Mouse (Mus musculus): ENCODE data around the gene Cfap61.
A peak's percentile ranks its signal among the peaks of the same experiment; 100 is the strongest.

Gene Cfap61

DNA sequence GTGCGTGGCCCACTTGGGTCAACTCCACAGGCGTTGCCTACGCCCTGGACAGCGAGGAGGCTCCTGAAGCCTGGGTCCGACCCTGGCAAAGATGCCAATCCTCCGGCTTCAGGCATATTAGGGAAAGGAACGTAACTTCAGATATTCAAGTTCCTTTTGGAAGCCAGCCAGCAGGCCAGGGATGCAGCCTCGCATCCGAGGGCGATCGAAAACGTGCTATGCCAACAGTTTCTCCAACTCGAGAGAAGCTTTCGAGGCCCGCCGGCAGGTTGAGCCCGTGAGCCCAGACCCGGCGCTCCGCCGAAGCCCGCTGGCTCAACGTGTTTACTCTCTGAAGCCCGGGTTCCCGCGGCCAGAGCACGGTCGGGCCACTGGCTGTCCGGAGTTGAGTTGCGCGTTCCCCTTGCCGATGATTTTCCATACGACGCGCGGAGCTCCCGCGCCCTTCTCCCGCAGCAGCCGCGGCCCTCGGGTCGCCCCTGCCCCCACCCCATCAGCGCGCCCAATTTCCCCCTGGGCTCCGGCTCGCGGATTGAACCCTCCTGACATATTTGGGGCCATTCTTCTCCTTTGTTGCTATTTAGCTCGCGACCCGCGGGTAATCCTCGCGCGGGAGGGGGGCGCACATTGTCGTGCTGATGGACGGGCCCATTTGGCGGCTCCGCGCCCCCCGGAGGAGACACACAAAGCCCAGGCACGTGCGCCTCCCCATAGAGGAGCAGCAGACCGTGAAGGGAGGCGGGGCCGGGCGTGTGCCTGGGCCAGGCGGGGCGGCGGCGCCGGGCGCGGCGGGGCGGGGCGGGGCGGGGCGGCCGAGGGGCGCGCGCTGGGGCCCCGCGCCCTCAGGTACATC, 286.7 kb downstream of the Cfap61 start, which contains the start of gene Insm1:
Insm1 (plus strand) TSS at position 846 of the 853 bp plus-strand sequence.
- DNase-seq (ENCODE audit: low read depth, low spot score): peak; percentile 53

DNA sequence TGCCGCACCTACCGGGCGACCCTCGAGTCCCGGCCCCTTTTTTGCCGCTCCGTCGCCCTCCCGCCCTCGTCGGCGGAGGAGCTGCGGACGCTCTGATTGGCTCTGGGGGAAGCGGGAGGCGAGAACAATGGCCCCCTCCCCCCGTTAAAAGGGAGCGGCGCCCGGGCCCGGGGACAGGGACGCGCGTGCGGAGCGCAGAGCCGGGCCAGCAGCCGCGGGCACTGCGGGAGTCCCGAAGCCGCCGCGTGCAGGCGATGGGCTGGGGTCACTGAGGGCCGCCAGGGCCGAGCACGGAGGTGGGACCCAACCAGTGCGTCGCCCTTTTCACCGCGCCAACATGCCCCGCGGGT, 287.3 kb downstream of the Cfap61 start:
- DNase-seq (ENCODE audit: low read depth, low spot score): no peak

DNA sequence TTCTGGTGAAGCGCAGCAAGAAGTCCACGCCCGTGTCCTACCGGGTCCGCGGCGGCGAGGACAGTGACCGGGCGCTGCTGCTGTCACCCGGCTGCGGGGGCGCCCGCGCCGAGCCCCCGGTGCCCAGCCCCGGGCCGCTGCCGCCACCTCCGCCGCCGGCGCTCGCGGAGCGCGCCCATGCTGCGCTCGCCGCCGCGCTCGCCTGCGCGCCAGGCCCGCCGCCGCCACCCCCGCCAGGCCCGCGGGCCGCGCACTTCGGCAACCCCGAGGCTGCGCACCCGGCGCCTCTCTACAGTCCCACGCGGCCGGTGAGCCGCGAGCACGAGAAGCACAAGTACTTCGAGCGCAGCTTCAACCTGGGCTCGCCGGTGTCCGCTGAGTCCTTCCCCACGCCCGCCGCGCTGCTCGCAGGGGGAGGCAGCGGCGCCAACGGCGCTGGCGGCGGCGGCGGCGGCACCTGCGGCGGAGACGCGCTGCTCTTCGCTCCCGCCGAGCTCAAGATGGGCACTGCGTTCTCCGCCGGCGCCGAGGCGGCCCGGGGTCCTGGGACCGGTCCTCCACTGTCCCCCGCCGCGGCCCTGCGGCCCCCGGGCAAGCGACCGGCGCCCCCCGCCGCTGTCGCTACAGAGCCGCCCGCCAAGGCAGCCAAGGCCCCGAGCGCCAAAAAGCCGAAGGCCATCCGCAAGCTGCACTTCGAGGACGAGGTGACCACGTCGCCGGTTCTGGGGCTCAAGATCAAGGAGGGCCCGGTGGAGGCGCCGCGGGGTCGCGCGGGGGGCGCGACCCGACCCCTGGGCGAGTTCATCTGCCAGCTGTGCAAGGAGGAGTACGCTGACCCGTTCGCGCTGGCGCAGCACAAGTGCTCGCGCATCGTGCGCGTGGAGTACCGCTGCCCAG, 287.9 kb downstream of the Cfap61 start:
- no peak for DNase-seq (ENCODE audit: low read depth, low spot score)

DNA sequence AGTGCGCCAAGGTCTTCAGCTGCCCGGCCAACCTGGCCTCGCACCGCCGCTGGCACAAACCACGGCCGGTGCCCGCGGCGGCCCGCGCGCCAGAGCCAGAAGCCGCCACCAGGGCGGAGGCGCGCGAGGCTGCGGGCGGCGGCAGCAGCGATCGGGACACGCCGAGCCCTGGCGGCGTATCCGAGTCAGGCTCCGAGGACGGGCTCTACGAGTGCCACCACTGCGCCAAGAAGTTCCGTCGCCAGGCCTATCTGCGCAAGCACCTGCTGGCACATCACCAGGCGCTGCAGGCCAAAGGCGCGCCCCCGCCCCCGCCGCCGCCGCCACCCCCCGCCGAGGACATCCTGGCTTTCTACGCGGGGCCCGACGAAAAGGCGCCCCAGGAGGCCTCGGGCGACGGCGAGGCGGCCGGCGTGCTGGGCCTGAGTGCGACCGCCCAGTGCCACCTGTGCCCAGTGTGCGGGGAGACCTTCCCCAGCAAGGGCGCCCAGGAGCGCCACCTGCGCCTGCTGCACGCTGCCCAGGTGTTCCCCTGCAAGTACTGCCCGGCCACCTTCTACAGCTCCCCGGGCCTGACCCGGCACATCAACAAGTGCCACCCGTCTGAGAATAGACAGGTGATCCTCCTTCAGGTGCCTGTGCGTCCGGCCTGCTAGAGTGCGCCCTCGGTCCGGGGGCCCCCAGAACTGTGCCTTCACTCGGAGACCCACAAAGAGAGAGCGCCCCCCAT, 288.8 kb downstream of the Cfap61 start:
- DNase-seq (ENCODE audit: low read depth, low spot score): no peak

DNA sequence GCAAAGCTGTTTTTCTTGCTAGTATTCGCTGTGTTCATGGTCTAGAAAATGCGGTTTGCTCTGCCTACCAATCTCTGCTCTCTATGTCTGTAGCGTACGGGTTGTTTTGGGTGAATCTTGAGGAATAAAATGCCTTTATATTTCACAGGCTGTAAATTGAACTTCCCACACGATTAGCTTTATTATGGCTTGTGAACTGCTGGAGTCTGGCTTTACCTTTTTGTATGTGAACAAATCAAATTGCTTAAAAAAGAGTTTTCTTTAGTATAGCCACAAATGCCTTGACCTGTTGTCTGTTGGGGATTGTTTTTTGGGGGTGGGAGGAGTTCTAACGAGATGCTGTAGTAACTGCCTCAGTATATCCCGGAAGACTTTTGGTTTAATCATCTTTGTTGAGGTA, 289.6 kb downstream of the Cfap61 start:
- DNase-seq (ENCODE audit: low read depth, low spot score): no peak

DNA sequence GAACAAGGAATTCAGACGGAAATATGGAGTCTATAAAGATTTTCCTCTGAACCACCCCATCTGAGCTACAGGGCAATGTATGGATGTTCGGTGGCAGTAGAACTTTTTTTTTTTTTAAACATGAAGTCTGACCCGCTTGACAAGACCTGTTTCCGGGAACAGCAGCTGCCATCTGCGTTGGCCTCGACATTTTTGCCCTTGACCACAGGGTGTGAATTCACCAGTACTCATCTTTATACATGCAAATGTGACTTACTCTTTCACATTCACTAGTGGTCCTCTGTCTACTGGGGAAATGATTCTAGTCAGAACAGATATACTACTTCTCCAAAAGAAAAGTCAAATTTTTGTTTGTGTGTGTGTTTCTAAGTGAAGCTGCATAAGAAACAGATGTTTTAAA, 291.2 kb downstream of the Cfap61 start:
- DNase-seq (ENCODE audit: low read depth, low spot score): no peak

DNA sequence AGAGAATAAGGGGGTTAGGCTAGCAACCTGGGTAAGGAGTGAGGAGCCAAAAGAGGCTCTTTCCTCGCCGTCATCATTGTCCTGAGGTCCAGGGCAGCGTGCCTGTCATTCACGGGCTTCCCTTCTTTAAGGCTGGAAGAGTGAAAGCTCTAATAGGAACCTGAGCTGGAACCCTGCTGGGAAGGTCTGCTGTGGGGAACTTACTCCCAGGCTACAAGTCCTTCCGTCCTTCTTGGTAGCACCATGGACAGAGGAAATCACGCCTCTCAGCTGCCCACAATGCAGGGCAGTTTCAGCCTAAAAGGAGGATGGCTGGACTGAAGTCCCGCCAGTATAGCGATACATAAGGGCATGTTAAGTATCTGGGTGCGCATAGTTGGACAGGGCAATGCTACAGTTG, 291.9 kb downstream of the Cfap61 start:
- peak; percentile 83 for DNase-seq (ENCODE audit: low read depth, low spot score)

DNA sequence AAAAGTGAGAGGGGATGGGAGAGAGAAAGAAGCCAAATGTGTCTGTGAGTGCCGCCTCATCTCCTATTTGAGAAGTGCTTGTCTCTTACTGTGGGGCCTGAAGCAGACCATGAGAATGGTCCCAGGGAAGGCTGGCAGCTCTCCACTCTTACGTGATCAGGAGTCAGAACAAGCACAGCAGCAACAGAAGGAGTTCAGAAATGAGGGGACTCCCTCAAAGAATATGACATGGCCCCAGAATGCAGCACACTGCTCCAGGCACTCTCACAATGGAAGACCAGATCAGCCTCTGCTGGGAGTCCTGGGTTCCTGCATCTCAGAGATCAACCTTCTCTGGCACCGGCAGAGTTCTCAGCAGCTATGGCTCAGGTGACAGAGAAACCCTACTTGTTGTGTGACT, 293.1 kb downstream of the Cfap61 start:
- DNase-seq (ENCODE audit: low read depth, low spot score): no peak

DNA sequence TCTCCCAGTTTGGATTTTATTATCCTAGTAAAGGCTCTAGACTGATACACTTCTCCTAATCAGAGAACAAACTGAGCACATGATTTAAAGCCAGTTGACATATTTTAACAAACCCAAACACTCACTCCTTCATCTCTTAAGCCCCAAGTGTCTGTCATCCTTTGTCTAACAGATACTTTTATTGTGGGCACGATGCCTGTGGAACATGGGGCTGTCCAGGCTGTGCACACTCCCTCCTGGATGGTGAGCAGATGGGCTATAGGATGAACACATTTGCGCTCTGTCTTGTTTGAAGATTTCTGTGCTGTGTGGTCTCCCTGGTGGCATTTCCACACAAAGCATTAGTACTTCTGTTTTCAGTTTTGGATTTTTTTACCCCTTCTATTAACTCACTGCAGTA, 293.9 kb downstream of the Cfap61 start:
- no peak for DNase-seq (ENCODE audit: low read depth, low spot score)

DNA sequence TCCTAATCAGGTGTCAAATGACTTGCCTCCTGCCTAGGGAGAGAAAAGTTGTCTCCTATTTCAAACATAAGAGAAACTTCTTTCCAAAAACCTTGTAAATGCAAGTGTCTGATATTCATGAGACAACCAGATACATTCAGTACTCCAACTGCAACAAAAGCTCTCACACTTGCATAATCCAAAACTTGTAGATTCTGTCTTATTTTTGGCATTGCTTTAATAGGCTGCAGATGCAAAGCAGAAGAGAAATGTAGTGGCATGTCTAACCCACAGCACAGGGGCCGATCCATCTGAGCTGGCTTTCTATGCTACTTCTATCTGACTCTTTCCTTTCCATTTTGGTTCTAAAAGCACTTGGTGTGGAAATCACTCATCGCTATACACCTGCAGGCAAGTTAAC, 296.9 kb downstream of the Cfap61 start:
- DNase-seq (ENCODE audit: low read depth, low spot score): no peak

DNA sequence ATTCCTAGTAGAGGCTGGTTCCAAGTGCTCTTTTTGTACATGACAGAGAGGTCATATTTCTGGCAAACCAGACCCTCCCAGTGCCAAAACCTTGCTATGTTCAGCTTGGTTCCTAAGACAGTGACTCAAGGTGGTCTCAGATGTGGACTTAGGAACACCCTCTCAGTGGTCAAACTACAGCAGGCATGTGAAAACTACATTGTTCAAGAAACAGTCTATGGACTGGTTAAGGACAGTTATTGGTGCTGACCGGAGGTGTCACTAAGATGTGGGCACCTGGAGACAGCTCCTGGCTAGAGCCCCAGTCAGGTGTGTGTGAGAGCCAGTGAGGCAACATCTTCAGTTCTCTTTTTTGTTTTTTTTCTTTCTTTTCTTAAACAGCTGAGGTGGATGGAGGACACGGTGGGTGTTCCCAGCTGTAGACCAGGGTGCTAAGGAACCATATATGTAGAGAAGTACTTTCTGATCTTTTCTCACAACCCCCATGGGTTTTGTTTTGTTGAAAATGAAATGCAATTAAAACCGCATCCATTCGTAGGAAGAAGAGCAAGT, 304.7 kb downstream of the Cfap61 start:
- DNase-seq (ENCODE audit: low read depth, low spot score): no peak

DNA sequence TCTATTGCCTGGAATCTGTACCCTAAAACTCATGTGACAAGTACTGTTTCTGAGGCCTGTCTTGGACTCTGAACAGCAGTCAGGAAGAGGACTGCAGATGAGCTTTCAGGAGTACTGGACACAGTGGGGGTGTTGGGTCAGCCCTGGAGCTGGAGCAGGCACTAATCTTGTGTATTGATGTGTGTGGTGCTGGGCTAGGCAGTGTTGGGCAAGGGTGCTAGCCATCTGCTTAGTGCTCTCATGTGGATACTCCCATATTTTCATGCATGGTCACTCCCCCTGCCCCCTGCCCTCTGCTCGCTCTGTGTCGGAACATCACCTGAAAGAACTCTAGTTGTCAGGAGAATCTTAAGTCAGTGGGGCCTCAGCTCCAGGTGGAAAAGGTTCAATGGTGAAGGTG, 309.5 kb downstream of the Cfap61 start:
- DNase-seq (ENCODE audit: low read depth, low spot score): no peak

DNA sequence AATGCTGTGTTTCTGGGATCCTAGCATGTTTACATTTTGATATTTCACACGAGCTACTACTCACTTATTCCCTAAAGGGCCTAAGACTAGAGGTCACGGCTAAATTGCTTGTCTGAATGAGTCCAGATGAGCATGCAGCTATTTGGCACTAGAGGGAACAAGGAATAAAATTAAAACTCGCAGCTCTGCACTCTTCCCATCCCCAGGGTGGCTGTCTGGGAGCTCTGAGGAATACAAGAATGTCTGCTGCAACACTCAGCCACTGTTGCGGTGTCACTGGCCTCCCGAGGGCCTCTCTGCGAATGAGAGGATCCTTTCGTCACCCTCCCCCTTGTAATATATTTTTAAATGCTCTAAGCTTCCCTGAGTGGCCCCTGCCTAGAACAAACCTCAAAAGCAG, 310.8 kb downstream of the Cfap61 start:
- no peak for DNase-seq (ENCODE audit: low read depth, low spot score)

DNA sequence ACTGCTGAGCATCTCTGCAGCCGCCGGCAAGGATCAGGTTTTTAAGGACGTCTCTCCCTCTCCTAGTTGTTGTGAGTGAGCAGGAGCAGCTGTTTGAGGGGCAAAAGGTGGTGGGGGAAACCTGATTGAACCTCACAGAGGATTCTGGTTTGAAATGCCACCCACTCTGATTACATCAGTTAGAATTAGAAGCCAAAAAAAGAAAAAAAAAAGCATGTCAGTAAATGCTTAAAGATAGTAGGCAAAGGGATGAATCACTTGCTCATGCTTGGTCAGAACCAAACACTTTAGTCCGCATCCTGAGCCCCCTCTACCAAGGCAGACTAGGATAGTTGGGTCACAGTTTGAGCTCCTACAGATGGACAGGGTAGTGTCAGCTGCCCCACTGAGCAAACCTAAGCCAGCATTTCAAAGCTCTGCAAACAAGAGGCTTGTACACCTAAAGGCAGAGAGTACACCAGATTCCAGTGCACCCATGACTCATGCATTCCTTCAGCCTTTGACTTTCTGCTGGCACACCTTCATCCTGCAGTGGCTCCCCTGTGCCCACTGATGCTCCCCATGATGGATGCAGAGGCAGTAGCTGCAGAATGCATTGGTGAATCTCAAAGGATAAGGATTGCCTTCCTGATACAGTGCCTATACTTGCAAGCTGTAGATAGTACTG, 312.0 kb downstream of the Cfap61 start:
- DNase-seq (ENCODE audit: low read depth, low spot score): no peak

DNA sequence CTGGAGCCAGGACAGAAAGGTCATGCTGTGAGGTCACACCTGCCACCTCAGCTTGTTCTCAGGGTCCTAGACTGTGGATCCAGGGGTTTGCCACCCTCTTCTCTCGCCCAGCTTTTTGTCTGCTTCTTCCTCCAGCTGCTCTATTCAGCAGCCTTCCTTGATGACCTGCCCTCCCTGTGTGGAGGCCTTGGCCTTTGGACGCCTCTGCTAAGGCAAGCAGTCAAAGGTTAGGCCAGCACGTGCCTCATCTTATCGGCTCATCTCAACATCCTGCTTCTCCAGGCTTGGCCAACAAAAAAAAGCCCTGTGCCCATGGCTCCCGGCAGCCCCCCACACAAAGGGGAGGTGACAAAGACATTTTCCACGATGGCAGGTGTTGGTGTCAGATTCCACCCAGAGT, 313.0 kb downstream of the Cfap61 start:
- no peak for DNase-seq (ENCODE audit: low read depth, low spot score)

DNA sequence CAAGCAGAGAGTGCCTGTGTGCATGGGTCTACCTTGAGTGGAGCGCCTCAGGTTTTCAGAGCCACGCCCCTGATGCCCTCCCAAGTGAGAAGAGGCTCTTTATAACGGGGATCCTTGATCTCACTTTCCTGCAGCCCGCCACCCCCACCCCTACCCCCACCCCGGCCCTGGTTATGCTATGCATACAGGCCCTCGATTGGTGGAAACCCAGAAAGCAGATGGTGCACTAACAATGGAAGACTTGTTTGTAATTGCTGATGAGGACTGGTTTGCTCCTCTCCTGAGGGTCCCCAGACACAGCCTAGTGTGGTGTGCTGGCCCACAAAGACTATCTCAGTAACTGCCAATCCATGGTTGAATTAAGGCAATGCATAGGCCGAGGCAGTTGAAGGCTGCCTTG, 314.4 kb downstream of the Cfap61 start:
- no peak for DNase-seq (ENCODE audit: low read depth, low spot score)

DNA sequence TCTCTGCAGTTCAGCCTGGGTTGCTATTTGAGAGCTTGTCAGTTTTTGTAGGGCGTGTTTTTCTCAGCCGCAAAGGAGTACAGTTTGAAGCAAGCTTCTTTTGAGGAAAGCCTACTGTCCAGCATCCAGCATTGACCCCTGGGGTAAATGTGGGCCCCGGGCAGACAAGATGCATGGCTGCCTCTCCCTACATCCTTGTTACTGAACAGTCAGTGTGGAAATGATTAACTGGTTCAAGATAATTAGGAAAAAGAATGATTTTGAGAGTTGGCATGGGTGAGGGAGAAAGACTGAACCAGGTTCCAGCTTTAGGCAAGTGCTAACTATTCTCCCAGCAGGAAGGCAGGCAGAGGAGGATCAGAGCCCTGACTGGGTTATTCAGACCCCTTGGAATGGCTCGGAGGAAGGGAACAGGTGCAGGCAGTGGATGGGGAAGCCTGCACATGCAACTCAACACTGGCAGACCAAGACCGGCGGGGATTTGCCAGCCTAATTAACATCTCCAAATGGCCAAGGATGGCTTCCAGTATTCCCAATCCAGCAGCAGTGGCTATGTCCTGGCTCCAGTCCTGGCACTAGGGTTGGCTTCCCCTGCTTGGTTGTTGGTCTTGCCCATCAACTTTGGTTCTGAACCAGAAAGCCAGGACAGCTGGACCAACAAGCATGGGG, 315.8 kb downstream of the Cfap61 start:
- DNase-seq (ENCODE audit: low read depth, low spot score): no peak

DNA sequence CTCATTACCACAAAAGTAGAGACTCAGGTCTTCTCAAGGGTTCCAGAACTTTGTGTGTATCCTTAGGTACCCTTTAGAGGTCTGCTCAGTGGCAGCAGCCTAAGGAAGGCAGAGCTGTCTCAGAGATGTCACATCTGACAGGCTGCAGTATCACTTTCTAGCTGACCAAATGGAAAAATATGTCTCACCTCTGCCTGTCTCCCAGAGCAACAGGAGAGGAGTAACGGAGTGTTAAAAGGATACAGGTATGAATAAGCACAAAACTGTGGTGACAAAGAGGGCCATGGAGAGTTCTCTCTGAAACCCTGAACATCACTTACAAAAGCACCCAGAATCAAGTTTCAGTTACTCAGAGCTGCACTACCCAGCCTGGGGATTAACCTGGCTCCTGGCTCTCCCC, 319.8 kb downstream of the Cfap61 start:
- DNase-seq (ENCODE audit: low read depth, low spot score): no peak

DNA sequence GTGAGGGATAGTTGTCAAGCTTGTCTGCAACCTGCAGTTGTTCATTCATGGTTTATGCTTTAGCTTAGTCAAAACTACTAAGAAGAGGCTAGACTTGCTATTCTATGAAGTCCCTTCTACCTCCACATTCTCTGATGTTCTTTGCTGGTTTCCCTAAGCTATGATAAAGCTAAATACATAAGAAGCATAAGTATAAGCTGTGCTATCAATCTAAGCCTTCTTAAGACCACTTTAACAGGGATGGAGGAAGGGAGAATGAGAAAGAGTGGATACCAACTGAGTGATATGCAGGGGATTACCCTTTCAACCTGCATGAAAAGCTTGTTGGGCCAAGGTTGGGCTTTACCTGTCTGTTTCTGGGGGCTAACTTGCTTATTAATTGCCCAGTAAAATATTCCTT, 321.1 kb downstream of the Cfap61 start:
- no peak for DNase-seq (ENCODE audit: low read depth, low spot score)

DNA sequence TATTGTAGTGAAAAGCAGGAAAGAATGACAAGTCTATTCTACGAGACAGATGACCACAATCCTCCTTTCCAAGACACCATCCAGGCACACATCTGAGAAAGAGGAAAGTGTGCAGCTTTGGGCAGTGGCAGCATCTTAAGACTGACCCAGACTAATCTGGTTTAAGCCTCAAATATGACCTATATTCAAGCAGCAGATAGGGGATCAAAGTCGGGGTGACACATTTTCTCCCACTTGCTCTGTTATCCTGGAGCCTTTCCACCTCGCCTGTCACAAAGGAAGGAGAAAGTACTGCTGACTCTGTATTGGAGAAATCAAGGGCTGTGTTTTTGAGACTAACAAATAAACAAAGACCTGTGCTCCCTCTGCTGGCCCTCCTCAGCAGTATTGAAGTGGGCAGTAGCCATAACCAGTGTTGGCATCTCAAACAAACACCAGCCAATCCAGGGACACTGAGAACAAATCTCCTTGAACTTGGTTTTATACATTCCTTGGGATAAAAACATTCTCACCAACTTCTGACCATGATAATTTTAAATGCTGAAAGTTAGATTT, 321.8 kb downstream of the Cfap61 start:
- no peak for DNase-seq (ENCODE audit: low read depth, low spot score)
